Mouse (Mus musculus): Measurements from ENCODE around the gene Fhit.

The Fhit gene

GRCm38 (mm10) chr14:11161751-11162231, at the start of gene Fhit:
Gene Fhit, minus strand, starts transcription at chr14:11162035.
- WGBS, result under 1% methylated on average over 28 of the region's 28 CpGs

- 58% methylated on average over 2 of the region's 2 CpGs for WGBS
Measured at GRCm38 (mm10) chr14:11206786-11207185, 45.0 kb upstream of the Fhit start.

- 5% methylated on average over 17 of the region's 17 CpGs for WGBS
Measured at GRCm38 (mm10) chr14:11160806-11161450, 907 bp downstream of the Fhit start.

GRCm38 (mm10) chr14:11159641-11160040, 2.2 kb downstream of the Fhit start:
- 66% methylated on average over 11 of the region's 11 CpGs for WGBS

DNA sequence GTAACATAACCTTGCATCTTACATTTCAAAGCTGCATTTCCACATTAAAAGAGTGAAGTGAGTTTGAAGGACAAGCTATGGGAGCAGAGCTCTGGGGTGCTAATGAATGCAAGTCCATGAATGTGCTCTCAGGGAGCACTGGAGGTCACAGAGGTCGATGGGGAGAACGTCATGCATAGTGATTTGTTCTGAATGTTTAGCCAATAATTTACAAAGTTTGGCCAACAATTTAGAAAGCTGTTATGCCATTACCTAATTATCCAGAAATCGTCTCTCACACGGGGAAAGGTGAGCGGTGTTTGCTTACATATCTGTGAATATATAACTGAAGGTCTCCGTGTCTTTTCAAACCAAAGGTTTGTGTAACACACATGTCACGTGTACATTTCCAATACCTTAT, 2.8 kb downstream of the Fhit start:
- 78% methylated on average over 7 of the region's 7 CpGs for WGBS

DNA sequence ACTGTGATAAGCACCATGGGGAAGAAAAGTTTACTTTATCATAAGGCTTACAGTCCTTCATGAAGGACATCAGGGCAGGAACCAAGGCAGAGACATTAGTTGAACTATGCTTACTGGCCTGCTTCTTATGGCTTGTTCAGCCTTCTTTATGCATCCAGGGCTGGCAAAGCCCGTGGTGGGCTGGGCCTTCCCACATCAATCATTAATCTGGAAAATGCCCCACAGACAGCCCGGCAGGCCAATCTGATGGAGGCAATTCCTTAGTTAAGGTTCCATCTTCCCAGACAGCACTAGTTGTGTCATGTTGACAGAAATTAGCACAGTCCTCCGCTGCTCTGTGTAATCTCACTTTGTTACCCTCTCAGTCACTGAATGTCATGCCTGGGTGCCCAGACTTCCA, 4.1 kb downstream of the Fhit start:
- WGBS, result 90% methylated on average over 3 of the region's 3 CpGs

- WGBS, result 88% methylated on average over 9 of the region's 9 CpGs
Measured at GRCm38 (mm10) chr14:11151634-11152321, 10.1 kb downstream of the Fhit start.

GRCm38 (mm10) chr14:11133787-11134735, 27.8 kb downstream of the Fhit start:
- WGBS, result 76% methylated on average over 12 of the region's 12 CpGs

GRCm38 (mm10) chr14:11132637-11133474, 29.0 kb downstream of the Fhit start:
- WGBS, result 79% methylated on average over 6 of the region's 6 CpGs

- WGBS, result 83% methylated on average over 11 of the region's 11 CpGs
Measured at GRCm38 (mm10) chr14:11125096-11125495, 36.7 kb downstream of the Fhit start.

GRCm38 (mm10) chr14:11119076-11119475, 42.8 kb downstream of the Fhit start:
- 85% methylated on average over 6 of the region's 6 CpGs for WGBS

DNA sequence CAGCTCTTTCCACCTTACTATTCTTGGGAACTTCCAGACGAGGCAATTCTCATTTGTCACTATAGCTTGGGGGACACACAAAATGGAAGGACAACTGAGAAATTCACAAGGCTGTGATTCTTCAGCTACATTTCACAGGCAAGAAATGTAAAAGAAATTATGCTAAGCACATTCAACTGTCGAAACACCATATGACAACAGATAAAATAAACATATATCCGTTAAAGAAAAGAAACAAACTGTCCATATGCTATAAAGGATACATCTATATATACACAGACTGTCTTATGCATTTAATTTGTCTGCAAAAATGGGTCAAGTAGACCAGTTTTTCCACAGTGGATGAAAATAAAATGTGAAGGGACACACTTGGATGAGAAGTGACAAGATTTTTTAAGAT, 76.2 kb downstream of the Fhit start:
- WGBS, result 47% methylated on average over 3 of the region's 3 CpGs

DNA sequence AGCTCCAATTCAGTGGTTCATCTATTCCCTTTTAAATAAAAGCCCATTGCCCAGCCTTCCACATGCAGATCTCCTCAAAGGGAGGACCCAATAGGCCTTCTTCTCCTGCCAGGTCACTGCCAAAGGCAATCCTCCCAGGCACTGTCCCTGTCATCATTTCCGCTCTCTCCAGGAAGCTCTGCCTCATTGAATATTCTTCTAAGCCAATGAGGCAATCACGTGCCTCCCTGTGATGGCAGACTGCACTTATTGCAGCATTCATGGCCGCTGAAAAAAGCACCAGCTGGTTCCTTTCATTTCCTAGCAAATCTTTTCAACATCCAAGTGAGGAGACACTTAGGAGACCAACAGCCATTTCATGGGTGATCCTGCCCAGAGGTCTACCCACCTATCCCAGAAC, 77.9 kb downstream of the Fhit start:
- 39% methylated on average over 3 of the region's 3 CpGs for WGBS

DNA sequence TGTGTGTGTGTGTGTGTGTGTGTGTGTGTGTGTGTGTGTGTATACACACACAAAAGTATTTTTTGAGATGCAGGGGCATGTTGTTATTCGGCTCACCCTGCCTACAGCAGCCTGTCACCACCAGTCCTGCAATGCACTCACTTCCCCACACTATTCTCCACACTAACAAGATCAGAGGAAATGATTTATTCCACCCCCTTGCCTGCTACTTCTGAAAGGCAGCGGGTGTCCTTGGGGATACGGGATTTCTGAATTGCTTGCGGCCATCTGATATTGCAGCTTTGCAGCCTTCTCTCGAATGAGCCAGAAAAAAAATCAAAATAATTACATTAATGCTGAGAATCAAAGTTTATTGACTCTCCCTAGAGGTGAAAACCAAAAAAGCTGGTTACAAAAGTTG, 78.4 kb downstream of the Fhit start:
- WGBS, result 40% methylated on average over 5 of the region's 5 CpGs

DNA sequence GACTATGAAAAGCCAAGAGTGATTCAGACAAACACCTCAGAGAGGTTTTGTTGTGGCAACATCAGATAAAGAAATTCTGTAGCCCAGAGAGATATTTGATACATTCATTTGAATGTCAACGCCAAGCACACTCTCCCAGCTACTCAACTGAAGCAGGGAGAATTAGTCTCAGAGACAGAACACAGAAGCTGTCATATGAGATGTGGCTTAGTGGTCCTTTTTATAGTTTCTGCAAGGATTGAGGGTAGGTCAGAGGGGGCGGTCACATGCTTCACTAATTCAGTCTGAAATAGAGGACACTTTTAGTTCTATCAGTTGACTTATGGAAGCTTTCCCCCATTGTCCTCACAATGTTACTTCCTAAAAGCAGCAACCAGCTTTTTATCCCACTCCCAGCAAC, 98.2 kb downstream of the Fhit start:
- WGBS, result 90% methylated on average over 2 of the region's 2 CpGs

DNA sequence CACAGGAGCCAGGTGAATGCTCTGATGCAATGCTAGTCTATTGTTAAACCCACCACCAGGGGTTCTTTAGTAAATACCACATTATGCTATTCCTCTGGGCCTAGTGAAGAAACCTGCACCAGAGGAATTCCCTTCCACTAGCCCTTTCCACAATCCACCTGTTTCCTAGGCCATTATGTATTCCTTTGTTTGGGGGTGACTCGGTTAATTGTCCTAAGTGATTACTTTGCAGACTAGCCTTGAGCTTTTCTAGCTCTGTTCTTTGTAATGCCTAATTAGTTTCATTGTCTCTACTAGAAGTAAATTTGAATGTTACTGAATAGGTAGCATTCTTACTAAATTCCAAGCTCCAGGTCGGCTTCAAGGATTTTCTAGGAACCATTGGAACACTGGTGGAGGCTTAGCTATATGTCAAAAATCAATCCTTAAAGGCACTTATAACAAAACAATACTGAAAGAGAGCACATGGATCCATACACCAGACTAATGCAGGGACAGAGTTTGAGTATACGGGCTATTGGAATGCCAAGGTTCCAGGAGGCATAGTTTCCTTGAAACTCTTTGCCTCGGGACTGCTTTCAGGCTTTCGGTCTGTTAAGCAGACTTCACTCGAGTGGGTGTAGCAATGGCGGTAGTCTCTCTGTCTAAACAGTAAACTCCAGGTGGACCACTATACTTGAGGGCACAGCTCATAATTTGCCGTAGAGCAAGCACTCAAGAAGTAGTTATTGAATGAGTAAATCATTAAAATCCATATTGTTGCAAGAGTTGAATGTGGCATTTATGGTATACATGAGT, 122.1 kb downstream of the Fhit start:
- 84% methylated on average over 8 of the region's 8 CpGs for WGBS

DNA sequence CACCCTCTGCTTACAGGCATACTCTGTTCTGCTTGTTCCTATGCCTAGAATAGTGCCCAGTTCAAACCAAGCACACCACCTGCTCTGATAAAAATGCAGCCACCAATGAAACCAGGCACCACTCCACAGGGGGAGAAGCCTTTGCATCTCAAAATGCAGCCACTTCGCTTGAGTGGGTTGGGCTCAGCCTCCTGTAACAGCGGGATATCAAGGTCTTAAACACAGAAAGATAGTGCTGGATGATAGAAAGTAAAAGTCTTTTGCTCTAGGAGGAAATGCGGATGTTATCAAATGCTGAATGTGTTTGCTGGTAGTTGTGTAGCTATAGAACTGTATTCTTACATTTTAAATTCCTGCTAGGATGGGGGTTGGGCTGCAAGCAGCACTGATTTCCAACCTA, 140.4 kb downstream of the Fhit start:
- WGBS, result 40% methylated on average over 3 of the region's 3 CpGs

- 47% methylated on average over 3 of the region's 3 CpGs for WGBS
Measured at GRCm38 (mm10) chr14:10978651-10979050, 183.2 kb downstream of the Fhit start.

GRCm38 (mm10) chr14:10941647-10942046, 220.2 kb downstream of the Fhit start:
- WGBS, result 87% methylated on average over 1 of the region's 1 CpGs

DNA sequence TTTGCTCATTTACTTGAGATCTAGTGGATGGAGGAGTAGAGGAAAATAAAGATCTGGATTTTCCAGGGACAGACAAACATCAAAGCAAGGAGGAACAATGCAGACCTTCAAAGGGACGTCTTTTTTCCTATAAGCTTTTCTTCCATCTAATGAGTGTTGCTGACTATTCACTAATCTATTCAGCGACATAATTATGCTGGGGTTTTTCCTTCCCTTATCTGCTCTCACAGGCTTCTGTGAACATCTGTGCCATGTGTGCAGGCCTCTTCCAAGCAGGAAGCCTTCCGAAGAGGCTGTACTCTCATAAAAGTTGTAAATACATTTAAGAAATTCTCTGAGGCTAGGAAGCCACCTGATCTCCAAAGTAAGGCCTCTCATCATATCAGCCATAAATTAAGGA, 228.2 kb downstream of the Fhit start:
- WGBS, result 64% methylated on average over 3 of the region's 3 CpGs
